Mouse (Mus musculus) monocyte, adult 5-6 weeks (primary cell): ENCODE data around the gene Cdh15. TPM values are rescaled to one million over a fixed set of nuclear protein-coding genes. Genes with fewer than 3 reads are reported as not detected.

Experiments
- ATAC-seq: fragments of 153-309, 156-312 bp; replicated peaks from 2 replicates; pipeline ENCODE4 v1.8.0; 2017; ENCODE audit warnings: mild to moderate bottlenecking; ENCODE audit not compliant: low TSS enrichment, insufficient number of reproducible peaks, severe bottlenecking, poor library complexity, low FRiP score
- total RNA-seq: library from RNA; stranded (forward); fragments of 200-1000, 200-491, 200-594 nt; gene quantifications from 3 replicates; pipeline ENCODE4 v1.2.3, GENCODE M21; 2017

Gene Cdh15
- total RNA-seq: not detected in 3 replicates

GRCm38 (mm10) chr8:122847829-122848561 is at the start of gene Cdh15:
TSS of gene Cdh15 (plus strand) at chr8:122847966.
- ATAC-seq: no peak

- no peak for ATAC-seq
These were observed 43.6 kb upstream of the Cdh15 start for GRCm38 (mm10) chr8:122803906-122804761.

DNA sequence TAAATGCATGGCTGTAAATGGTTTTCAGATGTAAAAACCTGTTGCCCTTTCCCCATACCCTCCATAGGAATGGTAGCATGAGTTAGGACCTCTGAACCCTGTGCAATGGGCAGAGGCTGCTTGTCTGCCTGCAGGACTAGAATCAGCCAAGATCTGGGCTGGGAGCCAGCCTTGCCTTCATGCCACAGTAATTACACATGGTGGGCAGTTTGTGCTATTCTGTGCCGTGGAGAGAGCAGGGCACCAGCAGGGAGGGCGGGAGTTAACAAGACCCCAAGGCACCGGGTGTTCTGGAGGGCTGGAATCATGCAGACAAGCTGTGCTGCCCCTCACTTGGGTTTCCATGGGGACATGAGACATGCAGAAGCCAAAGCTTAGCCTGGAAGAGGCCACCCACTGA is 42.4 kb upstream of the Cdh15 start:
- ATAC-seq: no peak

DNA sequence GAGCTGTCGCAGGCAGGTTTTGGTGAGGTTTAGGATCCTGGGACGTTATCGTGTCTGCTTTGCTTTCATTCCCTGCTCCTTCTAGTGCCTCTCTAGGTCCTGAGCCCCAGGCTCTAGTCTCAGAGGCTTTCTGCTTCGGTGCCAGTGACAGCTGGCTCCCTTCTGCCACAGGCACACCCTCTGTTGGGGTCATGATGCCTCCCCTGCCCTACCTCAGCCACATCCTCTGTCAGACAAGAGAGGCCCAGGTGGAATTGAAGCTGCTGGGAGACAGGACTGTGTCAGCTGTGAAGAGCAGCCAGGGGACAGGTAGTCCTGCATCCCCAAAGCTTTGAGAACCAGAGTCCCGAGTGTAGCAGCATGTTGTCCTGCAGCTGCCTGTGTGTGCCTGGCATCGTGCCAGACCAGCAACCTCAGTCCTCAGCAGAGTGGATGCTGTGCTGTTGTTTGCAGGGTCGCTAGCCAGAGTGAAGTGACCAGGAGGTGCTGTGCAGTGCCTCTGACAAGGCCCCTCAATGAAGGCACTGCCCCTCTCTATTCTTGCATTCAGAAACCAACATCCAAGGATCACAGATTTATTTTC is 40.7 kb upstream of the Cdh15 start:
- no peak for ATAC-seq

DNA sequence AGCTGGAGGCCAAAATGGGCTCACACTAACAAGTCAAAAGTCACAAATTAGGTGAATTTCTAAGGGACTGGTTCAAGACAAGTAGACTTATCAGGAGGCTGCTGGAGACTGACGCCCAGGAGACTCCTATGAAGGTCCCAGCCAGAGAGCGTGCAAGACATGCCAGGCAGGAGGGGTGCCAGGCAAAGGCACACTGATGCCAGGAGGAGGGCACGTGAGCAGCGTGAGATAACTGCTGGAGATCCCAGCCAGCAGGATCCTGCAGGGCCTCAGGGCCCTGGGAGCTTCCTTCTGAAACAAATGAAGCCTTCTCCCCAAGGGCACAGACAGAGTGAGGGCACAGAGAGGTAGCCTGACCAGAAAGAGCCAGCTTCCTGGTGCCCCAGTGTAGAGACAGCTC is 39.9 kb upstream of the Cdh15 start:
- ATAC-seq: no peak

DNA sequence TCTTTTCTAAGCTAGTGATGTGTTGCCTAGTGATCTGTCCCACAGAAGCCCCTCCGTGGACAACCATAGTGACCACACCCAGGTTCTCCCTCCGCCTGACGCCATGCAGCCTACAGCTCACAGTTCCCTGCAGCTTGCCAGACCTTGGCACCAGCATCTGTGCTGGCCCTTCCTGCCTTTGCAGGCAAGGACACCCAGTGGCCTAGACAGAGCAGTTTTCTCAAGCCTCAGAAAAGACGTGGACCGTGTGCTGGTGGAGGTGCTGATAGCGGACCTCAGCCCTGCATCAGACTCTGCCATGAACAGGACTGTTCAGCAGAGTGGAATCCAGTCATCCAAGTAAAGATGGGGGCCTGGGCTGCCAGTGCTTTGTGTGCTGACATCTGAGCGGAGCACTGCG is 37.4 kb upstream of the Cdh15 start:
- no peak for ATAC-seq

- ATAC-seq: no peak
These were observed 35.8 kb upstream of the Cdh15 start for GRCm38 (mm10) chr8:122811870-122812494.

- no peak for ATAC-seq
These were observed 35.0 kb upstream of the Cdh15 start for GRCm38 (mm10) chr8:122812610-122813250.

DNA sequence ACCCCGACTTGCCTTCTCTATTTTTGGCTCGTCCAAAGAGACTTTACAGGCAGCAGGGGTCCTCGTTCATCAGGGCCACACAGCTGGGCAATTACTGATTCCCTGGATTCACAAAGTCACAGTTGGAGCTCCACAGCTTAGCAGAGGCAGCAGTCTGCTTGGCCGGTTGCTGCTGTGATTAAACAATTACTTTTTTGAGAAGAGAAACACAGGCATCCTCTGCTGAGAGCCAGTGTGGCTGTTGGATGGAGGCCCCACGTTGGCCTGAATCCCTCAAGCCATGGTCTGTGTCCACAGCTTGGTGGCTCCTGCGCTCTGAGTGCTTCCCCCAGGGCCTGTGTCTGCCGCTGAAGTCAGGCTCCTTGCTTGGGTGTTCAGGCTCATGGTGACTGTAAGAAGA is 33.2 kb upstream of the Cdh15 start:
- no peak for ATAC-seq

- ATAC-seq: no peak
These were observed 30.8 kb upstream of the Cdh15 start for GRCm38 (mm10) chr8:122816965-122817364.

GRCm38 (mm10) chr8:122817724-122818496 is 29.9 kb upstream of the Cdh15 start:
- no peak for ATAC-seq

DNA sequence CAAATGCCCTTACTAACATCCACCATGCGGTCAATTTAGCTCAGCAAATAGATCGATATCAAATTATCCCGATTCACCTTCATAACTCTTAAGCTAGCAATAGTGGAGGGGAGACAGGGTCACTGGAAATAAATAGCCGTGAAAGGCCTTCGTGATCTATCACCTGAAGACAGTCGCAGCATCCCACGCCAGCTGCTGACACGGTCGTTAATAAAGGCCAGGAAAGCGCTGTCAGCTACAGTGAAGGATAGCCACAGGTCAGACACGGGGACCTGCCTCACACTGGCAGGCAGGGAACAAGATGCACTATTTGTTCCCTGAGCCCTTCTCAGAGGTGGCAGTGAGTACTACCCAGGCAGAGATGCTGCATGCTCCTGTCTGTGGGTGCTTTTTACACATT is 28.0 kb upstream of the Cdh15 start:
- no peak for ATAC-seq

GRCm38 (mm10) chr8:122824571-122824970 is 23.2 kb upstream of the Cdh15 start:
- no peak for ATAC-seq

GRCm38 (mm10) chr8:122824986-122825385 is 22.8 kb upstream of the Cdh15 start:
- ATAC-seq: no peak

- ATAC-seq: no peak
These were observed 22.4 kb upstream of the Cdh15 start for GRCm38 (mm10) chr8:122825408-122825807.

- no peak for ATAC-seq
These were observed 18.4 kb upstream of the Cdh15 start for GRCm38 (mm10) chr8:122829396-122829795.

- ATAC-seq: peak; percentile 93
These were observed 17.3 kb upstream of the Cdh15 start for GRCm38 (mm10) chr8:122830349-122831061.

- no peak for ATAC-seq
These were observed 13.3 kb upstream of the Cdh15 start for GRCm38 (mm10) chr8:122834416-122834815.
